Mouse (Mus musculus) cerebellum, adult (tissue): ENCODE measurements around the gene Olfr843.

Source experiments
- ATAC-seq: cut with Nextera tagmentation; 2 replicates; pipeline ENCODE4 v1.9.2; 2017; ENCODE audit warnings: mild to moderate bottlenecking, moderate library complexity, mixed read lengths; ENCODE audit not compliant: insufficient number of reproducible peaks, low FRiP score, low TSS enrichment

Gene Olfr843

GRCm38 (mm10) chr9:19251887-19252286 is at the start of gene Olfr843:
Olfr843 (minus strand) TSS chr9:19251987.
- ATAC-seq: no peak
